Mouse (Mus musculus): ENCODE data around the gene Ackr1. TPM values are rescaled to one million over a fixed set of nuclear protein-coding genes. Genes with fewer than 3 reads are reported as not detected.

The Ackr1 gene
- polyA plus RNA-seq, 1 experiment: 0.23 TPM

GRCm38 (mm10) chr1:173367356-173368046, 34.0 kb upstream of the Ackr1 start, which contains the start of gene Cadm3:
Cadm3 (minus strand) TSS chr1:173367695.
- TF ChIP-seq CTCF (IDR thresholded peaks at IDR 0.05; ENCODE audit: control insufficient read depth, insufficient read depth, insufficient replicate concordance, low read depth, low read length): no peak
- no peak for TF ChIP-seq POLR2A (IDR thresholded peaks at IDR 0.05; ENCODE audit: control insufficient read depth, low read depth, low read length)
- Histone ChIP-seq H3K4me3 (ENCODE audit: control insufficient read depth, low read depth, low read length) (no peak within 1 kb of the TSS; the same call in none of the 2 replicates), H3K27ac (ENCODE audit: control insufficient read depth, insufficient read depth, low read depth, low read length) (no peak within 1 kb of the TSS), H3K36me3 (ENCODE audit: control insufficient read depth, insufficient read depth, low read length) (no peaks in the 10 kb centered on the region), H3K4me1 (ENCODE audit: control insufficient read depth, insufficient read depth, low read length) (peaks cover 10% of the 10 kb centered on the region), H3K27me3 (ENCODE audit: control insufficient read depth, insufficient read depth, low read length) (no peaks in the 10 kb centered on the region)

DNA sequence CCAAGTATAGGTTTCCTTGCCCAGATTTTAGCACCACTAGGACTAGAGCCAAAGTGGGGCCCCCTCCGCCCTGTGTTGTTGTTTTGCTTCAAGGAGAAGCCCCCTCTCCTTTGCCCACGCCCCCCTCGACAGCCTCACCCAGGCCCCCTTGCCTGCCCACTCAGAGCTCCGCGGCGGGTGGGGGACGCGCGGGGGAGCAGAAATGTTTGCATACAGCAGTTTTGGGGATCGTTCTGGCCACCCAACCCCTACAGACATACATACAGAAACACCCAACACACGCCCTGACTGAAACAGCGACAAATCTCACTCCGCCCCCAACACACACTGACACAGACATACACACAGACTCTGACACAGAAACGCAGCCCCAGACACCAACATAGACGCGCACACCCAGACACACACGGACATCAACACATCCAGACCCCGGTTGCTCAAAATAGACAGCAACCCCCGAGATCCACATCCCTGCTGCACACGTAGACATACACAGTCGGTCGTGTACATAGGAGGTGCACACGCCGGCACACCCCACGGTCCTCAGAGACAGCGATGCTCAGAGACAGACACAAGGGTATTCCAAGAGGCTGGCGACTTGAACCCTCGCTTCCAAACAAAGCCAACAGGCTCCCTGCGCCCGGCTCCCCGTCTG, 33.3 kb upstream of the Ackr1 start:
- Histone ChIP-seq H3K27me3 (ENCODE audit: control insufficient read depth, insufficient read depth, low read length) (no peaks in the 10 kb centered on the region), H3K27ac (ENCODE audit: control insufficient read depth, insufficient read depth, low read depth, low read length) (no peak overlapping the region), H3K36me3 (ENCODE audit: control insufficient read depth, insufficient read depth, low read length) (no peaks in the 10 kb centered on the region), H3K4me3 (ENCODE audit: control insufficient read depth, low read depth, low read length) (no peak overlapping the region; the same call in none of the 2 replicates), H3K4me1 (ENCODE audit: control insufficient read depth, insufficient read depth, low read length) (peaks cover 10% of the 10 kb centered on the region)
- TF ChIP-seq POLR2A (IDR thresholded peaks at IDR 0.05; ENCODE audit: control insufficient read depth, low read depth, low read length): no peak
- no peak for TF ChIP-seq CTCF (IDR thresholded peaks at IDR 0.05; ENCODE audit: control insufficient read depth, insufficient read depth, insufficient replicate concordance, low read depth, low read length)

DNA sequence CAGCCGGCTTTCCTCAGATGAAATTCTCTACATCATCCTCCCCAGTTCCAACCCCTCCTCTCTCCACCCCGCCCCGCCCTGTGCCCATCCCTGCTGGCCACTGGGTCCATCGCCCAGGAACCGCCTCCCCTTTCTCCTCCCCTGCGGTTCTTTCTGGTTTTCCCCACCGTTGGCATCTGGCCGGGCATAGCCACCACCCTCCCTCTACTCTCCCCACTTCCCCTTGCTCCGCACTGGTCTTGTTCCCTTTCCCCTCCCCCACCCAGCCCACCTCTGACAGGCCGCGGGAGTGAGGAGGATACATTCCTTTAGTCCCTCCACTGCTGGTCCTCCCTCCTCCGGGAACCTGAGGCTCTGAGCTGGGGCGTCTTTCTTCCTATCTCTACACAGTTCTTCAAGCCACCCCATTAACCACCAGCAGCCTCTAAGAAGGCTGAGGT, 32.4 kb upstream of the Ackr1 start:
- H3K4me3 ChIP-seq (ENCODE audit: control insufficient read depth, low read depth, low read length): no peak overlapping the region
- H3K36me3 ChIP-seq (ENCODE audit: control insufficient read depth, insufficient read depth, low read length): no peaks in the 10 kb centered on the region
- no peaks in the 10 kb centered on the region for H3K27me3 ChIP-seq (ENCODE audit: control insufficient read depth, insufficient read depth, low read length)
- H3K4me1 ChIP-seq (ENCODE audit: control insufficient read depth, insufficient read depth, low read length): peaks cover 10% of the 10 kb centered on the region
- TF ChIP-seq CTCF (IDR thresholded peaks at IDR 0.05; ENCODE audit: control insufficient read depth, insufficient read depth, insufficient replicate concordance, low read depth, low read length): no peak
- TF ChIP-seq POLR2A (IDR thresholded peaks at IDR 0.05; ENCODE audit: control insufficient read depth, low read depth, low read length): no peak
- H3K27ac ChIP-seq (ENCODE audit: control insufficient read depth, insufficient read depth, low read depth, low read length): no peak overlapping the region

DNA sequence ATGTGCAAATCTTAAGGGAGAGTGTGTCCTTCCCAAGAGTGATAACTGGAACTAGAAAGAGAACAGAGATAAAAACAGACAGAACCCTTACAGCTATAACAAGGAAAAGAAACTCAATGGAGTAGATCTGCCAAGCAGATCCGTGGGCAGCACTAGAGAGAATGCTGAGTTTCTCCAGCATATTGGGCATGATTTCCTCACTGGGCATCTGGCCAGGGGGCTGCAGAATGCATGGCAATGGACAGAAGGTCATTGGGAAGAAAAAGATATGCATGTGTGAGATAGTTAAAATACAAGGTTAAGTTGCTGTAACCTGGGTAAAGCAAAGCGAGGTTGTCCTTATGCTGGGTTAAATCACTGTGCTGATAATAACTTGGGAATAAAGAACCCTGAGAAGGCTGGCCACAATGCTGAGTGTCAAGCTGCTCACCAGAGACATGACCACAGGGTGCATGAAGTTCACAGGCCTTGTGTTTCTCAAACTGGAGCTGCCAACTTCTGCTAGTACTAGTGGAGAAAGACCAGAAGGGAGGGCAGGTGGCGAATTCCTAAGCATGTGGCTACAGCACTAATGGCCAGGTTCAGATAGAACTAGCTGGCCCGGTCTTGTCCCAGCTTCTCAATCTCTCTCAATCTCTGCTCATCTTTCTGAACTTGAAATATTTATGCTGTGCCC, 30.7 kb upstream of the Ackr1 start:
- Histone ChIP-seq H3K4me1 (ENCODE audit: control insufficient read depth, insufficient read depth, low read length) (peaks cover 10% of the 10 kb centered on the region), H3K27me3 (ENCODE audit: control insufficient read depth, insufficient read depth, low read length) (no peaks in the 10 kb centered on the region), H3K27ac (ENCODE audit: control insufficient read depth, insufficient read depth, low read depth, low read length) (no peak overlapping the region), H3K4me3 (ENCODE audit: control insufficient read depth, low read depth, low read length) (no peak overlapping the region), H3K36me3 (ENCODE audit: control insufficient read depth, insufficient read depth, low read length) (no peaks in the 10 kb centered on the region)
- TF ChIP-seq POLR2A (IDR thresholded peaks at IDR 0.05; ENCODE audit: control insufficient read depth, low read depth, low read length) (no peak), CTCF (IDR thresholded peaks at IDR 0.05; ENCODE audit: control insufficient read depth, insufficient read depth, insufficient replicate concordance, low read depth, low read length) (no peak)

GRCm38 (mm10) chr1:173363436-173363835, 29.9 kb upstream of the Ackr1 start:
- peaks cover 10% of the 10 kb centered on the region for H3K4me1 ChIP-seq (ENCODE audit: control insufficient read depth, insufficient read depth, low read length)
- H3K27me3 ChIP-seq (ENCODE audit: control insufficient read depth, insufficient read depth, low read length): no peaks in the 10 kb centered on the region
- H3K27ac ChIP-seq (ENCODE audit: control insufficient read depth, insufficient read depth, low read depth, low read length): no peak overlapping the region
- H3K4me3 ChIP-seq (ENCODE audit: control insufficient read depth, low read depth, low read length): no peak overlapping the region
- TF ChIP-seq POLR2A (IDR thresholded peaks at IDR 0.05; ENCODE audit: control insufficient read depth, low read depth, low read length) (no peak), CTCF (IDR thresholded peaks at IDR 0.05; ENCODE audit: control insufficient read depth, insufficient read depth, insufficient replicate concordance, low read depth, low read length) (no peak)
- no peaks in the 10 kb centered on the region for H3K36me3 ChIP-seq (ENCODE audit: control insufficient read depth, insufficient read depth, low read length)

DNA sequence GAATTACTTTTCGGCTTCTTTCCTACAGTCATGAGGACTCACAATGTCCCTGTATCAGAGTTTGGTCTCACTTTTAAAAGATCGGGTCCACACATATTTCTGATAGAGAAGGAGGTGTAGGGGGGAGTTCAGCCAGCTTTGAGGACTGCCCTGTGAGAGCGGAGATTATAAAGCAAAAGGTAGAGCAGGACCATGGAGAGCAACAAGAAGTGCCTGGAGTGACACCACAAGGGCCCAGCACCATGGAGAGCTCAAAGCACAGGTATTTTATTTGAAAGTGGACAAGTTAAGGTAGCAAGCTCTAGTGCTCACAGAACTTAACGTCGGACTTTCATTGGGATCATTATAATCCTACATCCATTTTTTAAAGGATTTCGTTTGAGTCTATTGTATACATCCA, 28.1 kb upstream of the Ackr1 start:
- Histone ChIP-seq H3K27ac (ENCODE audit: control insufficient read depth, insufficient read depth, low read depth, low read length) (no peak overlapping the region), H3K4me3 (ENCODE audit: control insufficient read depth, low read depth, low read length) (no peak overlapping the region), H3K36me3 (ENCODE audit: control insufficient read depth, insufficient read depth, low read length) (no peaks in the 10 kb centered on the region), H3K4me1 (ENCODE audit: control insufficient read depth, insufficient read depth, low read length) (peaks cover under 1% of the 10 kb centered on the region; the same call in 1 of the 2 replicates), H3K27me3 (ENCODE audit: control insufficient read depth, insufficient read depth, low read length) (no peaks in the 10 kb centered on the region)
- TF ChIP-seq CTCF (IDR thresholded peaks at IDR 0.05; ENCODE audit: control insufficient read depth, insufficient read depth, insufficient replicate concordance, low read depth, low read length) (no peak), POLR2A (IDR thresholded peaks at IDR 0.05; ENCODE audit: control insufficient read depth, low read depth, low read length) (no peak)
